30 mouse cellular contexts compared by ENCODE assay signal in the genomic region with DNA sequence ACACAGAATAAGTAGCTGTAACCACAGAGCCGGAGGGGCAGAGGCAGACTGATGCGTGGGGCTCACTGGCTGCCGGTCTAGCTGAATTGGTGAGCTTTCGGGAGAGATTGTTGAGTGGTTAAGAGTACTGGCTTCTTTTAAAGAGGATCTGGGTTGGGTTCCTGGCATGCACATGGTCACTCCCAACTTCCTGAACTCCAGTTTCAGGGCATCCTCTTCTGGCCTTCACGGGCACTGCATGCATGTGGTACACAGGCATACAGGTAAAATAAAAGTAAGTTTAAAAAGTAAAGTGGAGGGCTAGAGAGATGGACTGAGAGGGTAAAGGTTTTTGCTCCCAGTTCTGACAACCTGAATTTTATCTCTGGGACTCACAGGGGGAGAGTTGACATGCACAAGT. TPM values are rescaled to one million over a fixed set of nuclear protein-coding genes. Genes with fewer than 3 reads are reported as not detected.
DNase-seq lines count a peak whose midpoint lies in the region; ATAC-seq and TF ChIP-seq lines count a peak whose summit lies in the region.
"Had no signal": no experiment of that assay in that cellular context is flagged by ENCODE, and none has a peak within 500 bp of the region (broad histone marks: within the 10 kb centered on the region; RNA-seq: fewer than 3 reads in every experiment).

No protein-coding gene starts in this region.

- H3K4me1 ChIP-seq in midbrain, postnatal 0 days (ENCODE audit: insufficient read depth, low read length) = no peaks in the 10 kb centered on the region
- no peaks in the 10 kb centered on the region for H3K4me1 ChIP-seq in midbrain, embryonic 10.5 days
- peaks cover 100% of the 10 kb centered on the region for H3K4me1 ChIP-seq in megakaryocyte, embryonic 14.5 days
- H3K4me1 ChIP-seq: heart, embryonic 10.5 days; hindbrain, embryonic 12.5 days; intestine, embryonic 15.5 days; limb, embryonic 10.5 days; limb, embryonic 15.5 days; lung, embryonic 15.5 days; neural tube, embryonic 13.5 days had no signal

- H3K4me3 ChIP-seq in layer of hippocampus, adult 2 months = no peak overlapping the region
- no peak overlapping the region for H3K4me3 ChIP-seq in midbrain, postnatal 0 days (ENCODE audit: low read depth, low read length)
- no peak overlapping the region for H3K4me3 ChIP-seq in midbrain, embryonic 10.5 days
- peak overlapping the region; percentile 76 for H3K4me3 ChIP-seq in megakaryocyte, embryonic 14.5 days (replicated peaks)
- H3K4me3 ChIP-seq: erythroblast, embryonic 14.5 days; heart, embryonic 10.5 days; heart, embryonic 15.5 days; hindbrain, embryonic 12.5 days; intestine, embryonic 15.5 days; limb, embryonic 10.5 days; limb, embryonic 15.5 days; lung, embryonic 15.5 days; neural tube, embryonic 13.5 days had no signal

- no peak for DNase-seq in layer of hippocampus, adult 2 months (ENCODE audit: low spot score in 2 of 2)
- DNase-seq in layer of hippocampus, postnatal 10 days (ENCODE audit: low spot score in 2 of 2) = no peak
- DNase-seq in midbrain, postnatal 0 days (ENCODE audit: low spot score) = no peak
- DNase-seq in midbrain, embryonic 10.5 days (ENCODE audit: low spot score) = no peak
- no peak for DNase-seq in cerebellum, postnatal 14 days
- DNase-seq in adrenal gland, adult 18-20 months (ENCODE audit: low spot score in 2 of 2) = no peak
- DNase-seq: adrenal gland, postnatal 14 days; B cell, adult 2 months; cerebellum, adult 11-12 months; cerebellum, adult 9-11 months; gastrocnemius, postnatal 10 days; heart, postnatal 36 days; kidney, adult 9 months; kidney, postnatal 14 days; thymus, postnatal 4 days had no signal

- TF ChIP-seq CTCF in layer of hippocampus, adult 2 months (conservative IDR thresholded peaks at IDR 0.05) = peak; percentile 35
- TF ChIP-seq CTCF in midbrain, postnatal 0 days (IDR thresholded peaks at IDR 0.05) = peak; percentile 19; the same call in 1 of the 2 replicates

- H3K27me3 ChIP-seq in midbrain, postnatal 0 days (ENCODE audit: insufficient read depth, low read length) = no peaks in the 10 kb centered on the region
- H3K27me3 ChIP-seq in midbrain, embryonic 10.5 days (ENCODE audit: low read depth, poor library complexity, severe bottlenecking) = no peaks in the 10 kb centered on the region
- H3K27me3 ChIP-seq in megakaryocyte, embryonic 14.5 days (replicated peaks) = no peaks in the 10 kb centered on the region
- H3K27me3 ChIP-seq: heart, embryonic 15.5 days; hindbrain, embryonic 12.5 days; intestine, embryonic 15.5 days; limb, embryonic 15.5 days; lung, embryonic 15.5 days; neural tube, embryonic 13.5 days had no signal

- 88% methylated on average over 5 of the region's 5 CpGs for WGBS in midbrain, postnatal 0 days
- WGBS in midbrain, embryonic 10.5 days = 83% methylated on average over 5 of the region's 5 CpGs

- no peak overlapping the region for H3K27ac ChIP-seq in layer of hippocampus, adult 2 months
- H3K27ac ChIP-seq in midbrain, postnatal 0 days (ENCODE audit: low read depth, low read length) = no peak overlapping the region
- no peak overlapping the region for H3K27ac ChIP-seq in midbrain, embryonic 10.5 days (replicated peaks)
- H3K27ac ChIP-seq: heart, embryonic 10.5 days; heart, embryonic 15.5 days; hindbrain, embryonic 12.5 days; hindbrain, postnatal 0 days; intestine, embryonic 15.5 days; limb, embryonic 10.5 days; limb, embryonic 15.5 days; liver, embryonic 14.5 days; lung, embryonic 15.5 days; macrophage; neural tube, embryonic 13.5 days had no signal

- no peak overlapping the region for H3K4me2 ChIP-seq in midbrain, postnatal 0 days (ENCODE audit: low read depth, low read length, poor library complexity, severe bottlenecking)
- H3K4me2 ChIP-seq: heart, embryonic 15.5 days; hindbrain, embryonic 12.5 days; intestine, embryonic 15.5 days; limb, embryonic 15.5 days; lung, embryonic 15.5 days; midbrain, embryonic 11.5 days; neural tube, embryonic 13.5 days had no signal

- H3K9ac ChIP-seq in midbrain, postnatal 0 days (replicated peaks; ENCODE audit: low read length, poor library complexity, severe bottlenecking) = no peak overlapping the region
- H3K9ac ChIP-seq: heart, embryonic 15.5 days; hindbrain, embryonic 12.5 days; intestine, embryonic 15.5 days; limb, embryonic 15.5 days; liver, embryonic 14.5 days; lung, embryonic 15.5 days; neural tube, embryonic 13.5 days had no signal

- H3K9me3 ChIP-seq in midbrain, postnatal 0 days (ENCODE audit: low read length) = no peaks in the 10 kb centered on the region
- H3K9me3 ChIP-seq in midbrain, embryonic 10.5 days (replicated peaks) = no peaks in the 10 kb centered on the region
- no peaks in the 10 kb centered on the region for H3K9me3 ChIP-seq in megakaryocyte, embryonic 14.5 days
- H3K9me3 ChIP-seq: heart, embryonic 10.5 days; heart, embryonic 15.5 days; hindbrain, embryonic 12.5 days; intestine, embryonic 15.5 days; limb, embryonic 10.5 days; limb, embryonic 15.5 days; lung, embryonic 15.5 days; neural tube, embryonic 13.5 days had no signal

- no peak for ATAC-seq in midbrain, postnatal 0 days (ENCODE audit: low FRiP score)
- ATAC-seq: hindbrain, postnatal 0 days; intestine, embryonic 15.5 days; midbrain, embryonic 16.5 days had no signal

- H3K36me3 ChIP-seq in midbrain, postnatal 0 days (ENCODE audit: insufficient read depth, low read length) = no peaks in the 10 kb centered on the region
- H3K36me3 ChIP-seq in midbrain, embryonic 10.5 days = no peaks in the 10 kb centered on the region
- H3K36me3 ChIP-seq in megakaryocyte, embryonic 14.5 days (replicated peaks; ENCODE audit: low read length) = peaks cover 79% of the 10 kb centered on the region
- H3K36me3 ChIP-seq: heart, embryonic 10.5 days; heart, embryonic 15.5 days; hindbrain, embryonic 12.5 days; intestine, embryonic 15.5 days; limb, embryonic 10.5 days; limb, embryonic 15.5 days; lung, embryonic 15.5 days; neural tube, embryonic 13.5 days had no signal

RNA-seq across cellular contexts. Expression of a gene that starts 52.4 kb away (rescaled TPM):
- 1 to 10 TPM; 3.3 to 4.1 TPM for total RNA-seq in layer of hippocampus, adult 2 months (2021)
- 1 to 10 TPM; 2.8 to 3.2 TPM for total RNA-seq in layer of hippocampus, postnatal 10 days (2021)
- total RNA-seq in midbrain, postnatal 0 days (2014; rRNA removed) = 2.4 and 2.6 TPM in 2 replicates
- polyA plus RNA-seq in midbrain, postnatal 0 days (2015; fragmentation: Nextera tagmentation; extraction: Ambion mirVana) = 1.5 and 1.9 TPM in 2 replicates
- polyA plus RNA-seq in midbrain, embryonic 10.5 days (2016; fragmentation: Nextera tagmentation; extraction: Ambion mirVana) = 3.5 and 3.8 TPM in 2 replicates
- polyA plus RNA-seq in megakaryocyte, embryonic 14.5 days (2012; ENCODE audit: insufficient read depth, low replicate concordance) = 36.0 and 76.6 TPM in 2 replicates
- 1 to 10 TPM; 4.3 to 6.4 TPM for total RNA-seq in adrenal gland, adult 18-20 months (2021)
